Mouse (Mus musculus): Measurements from ENCODE around the gene Pde3a.

The Pde3a gene

GRCm38 (mm10) chr6:141404649-141405048 lies 155.6 kb downstream of the Pde3a start:
- no peak for DNase-seq (ENCODE audit: low spot score)

- DNase-seq (ENCODE audit: low spot score), result no peak
Observed at GRCm38 (mm10) chr6:141405496-141405895, 156.4 kb downstream of the Pde3a start.

GRCm38 (mm10) chr6:141408758-141409157 lies 159.7 kb downstream of the Pde3a start:
- DNase-seq (ENCODE audit: low spot score), result no peak

GRCm38 (mm10) chr6:141410836-141411235 lies 161.8 kb downstream of the Pde3a start:
- DNase-seq (ENCODE audit: low spot score), result no peak

GRCm38 (mm10) chr6:141425114-141425513 lies 176.0 kb downstream of the Pde3a start:
- no peak for DNase-seq (ENCODE audit: low spot score)

- no peak for DNase-seq (ENCODE audit: low spot score)
Observed at GRCm38 (mm10) chr6:141428587-141428986, 179.5 kb downstream of the Pde3a start.

GRCm38 (mm10) chr6:141430134-141430533 lies 181.1 kb downstream of the Pde3a start:
- DNase-seq (ENCODE audit: low spot score), result no peak

- DNase-seq (ENCODE audit: low spot score), result no peak
Observed at GRCm38 (mm10) chr6:141432271-141432974, 183.4 kb downstream of the Pde3a start.

GRCm38 (mm10) chr6:141433917-141434756 lies 185.1 kb downstream of the Pde3a start:
- DNase-seq (ENCODE audit: low spot score), result peak; percentile 13

GRCm38 (mm10) chr6:141435160-141435559 lies 186.1 kb downstream of the Pde3a start:
- no peak for DNase-seq (ENCODE audit: low spot score)

GRCm38 (mm10) chr6:141439965-141440364 lies 190.9 kb downstream of the Pde3a start:
- DNase-seq (ENCODE audit: low spot score), result no peak

GRCm38 (mm10) chr6:141447547-141447946 lies 198.5 kb downstream of the Pde3a start:
- peak; percentile 47 for DNase-seq (ENCODE audit: low spot score)

- DNase-seq (ENCODE audit: low spot score), result no peak
Observed at GRCm38 (mm10) chr6:141448886-141449285, 199.8 kb downstream of the Pde3a start.

- DNase-seq (ENCODE audit: low spot score), result no peak
Observed at GRCm38 (mm10) chr6:141455335-141455734, 206.3 kb downstream of the Pde3a start.

GRCm38 (mm10) chr6:141456591-141456990 lies 207.5 kb downstream of the Pde3a start:
- no peak for DNase-seq (ENCODE audit: low spot score)

GRCm38 (mm10) chr6:141470251-141470650 lies 221.2 kb downstream of the Pde3a start:
- DNase-seq (ENCODE audit: low spot score), result no peak

- no peak for DNase-seq (ENCODE audit: low spot score)
Observed at GRCm38 (mm10) chr6:141474223-141474622, 225.2 kb downstream of the Pde3a start.

GRCm38 (mm10) chr6:141474696-141475095 lies 225.6 kb downstream of the Pde3a start:
- DNase-seq (ENCODE audit: low spot score), result no peak

GRCm38 (mm10) chr6:141485302-141486021 lies 236.4 kb downstream of the Pde3a start:
- no peak for DNase-seq (ENCODE audit: low spot score)

GRCm38 (mm10) chr6:141487266-141487665 lies 238.2 kb downstream of the Pde3a start:
- DNase-seq (ENCODE audit: low spot score), result peak; percentile 33

GRCm38 (mm10) chr6:141488619-141489018 lies 239.6 kb downstream of the Pde3a start:
- DNase-seq (ENCODE audit: low spot score), result no peak

- DNase-seq (ENCODE audit: low spot score), result no peak
Observed at GRCm38 (mm10) chr6:141494909-141495308, 245.8 kb downstream of the Pde3a start.

All from left cerebral cortex, adult 11 months (tissue).